Mouse (Mus musculus): ENCODE measurements around the gene Zc3h7a. TPM values are rescaled to one million over a fixed set of nuclear protein-coding genes. Genes with fewer than 3 reads are reported as not detected.

The Zc3h7a gene
- polyA plus RNA-seq, 1 experiment from 2014 or later, result 113 TPM

DNA sequence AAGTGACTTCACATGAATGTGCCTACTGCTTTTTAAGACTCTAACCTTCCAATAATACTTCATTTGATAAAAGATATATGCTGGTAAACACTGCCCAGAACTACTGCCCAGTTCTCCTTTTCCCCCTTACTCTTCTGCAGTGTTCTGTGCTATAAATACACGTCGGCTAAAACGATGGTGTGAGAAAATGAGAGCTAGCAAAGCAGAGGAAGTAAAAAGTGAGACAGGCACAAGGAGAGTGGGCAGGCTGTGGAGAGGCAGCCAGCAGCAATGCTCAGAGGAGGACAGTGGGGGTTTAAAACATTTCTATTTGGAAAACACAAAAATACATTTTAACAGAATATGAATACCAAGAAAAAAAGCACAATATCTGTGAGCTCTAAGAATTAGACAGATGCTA lies 83.7 kb downstream of the Zc3h7a start:
- Histone ChIP-seq H3K9ac (ENCODE audit: low read depth, low read length) (no peak overlapping the region), H3K9me3 (ENCODE audit: control insufficient read depth, low read length) (no peaks in the 10 kb centered on the region), H3K4me2 (replicated peaks; ENCODE audit: low read depth, low read length) (no peak overlapping the region), H3K27ac (ENCODE audit: low read depth, low read length) (no peak overlapping the region), H3K4me3 (ENCODE audit: low read depth, low read length) (no peak overlapping the region), H3K4me1 (replicated peaks; ENCODE audit: control insufficient read depth, insufficient read depth, low read length) (no peaks in the 10 kb centered on the region), H3K36me3 (ENCODE audit: control insufficient read depth, insufficient read depth, low read length) (0 out of 2 replicates have a peak, but pooled peaks cover 6% of the 10 kb centered on the region), H3K27me3 (ENCODE audit: control insufficient read depth, insufficient read depth, low read length) (no peaks in the 10 kb centered on the region)
- ATAC-seq (ENCODE audit: low FRiP score), result no peak
- no peak for DNase-seq (ENCODE audit: low spot score)
- 88% methylated on average over 3 of the region's 3 CpGs for WGBS

GRCm38 (mm10) chr16:11092061-11092460 lies 84.1 kb downstream of the Zc3h7a start:
- no peak for ATAC-seq (ENCODE audit: low FRiP score)
- no peak for DNase-seq (ENCODE audit: low spot score)
- Histone ChIP-seq H3K4me3 (ENCODE audit: low read depth, low read length) (no peak overlapping the region), H3K27me3 (ENCODE audit: control insufficient read depth, insufficient read depth, low read length) (no peaks in the 10 kb centered on the region), H3K4me1 (replicated peaks; ENCODE audit: control insufficient read depth, insufficient read depth, low read length) (no peaks in the 10 kb centered on the region), H3K9me3 (ENCODE audit: control insufficient read depth, low read length) (no peaks in the 10 kb centered on the region), H3K36me3 (ENCODE audit: control insufficient read depth, insufficient read depth, low read length) (0 out of 2 replicates have a peak, but pooled peaks cover 6% of the 10 kb centered on the region), H3K27ac (ENCODE audit: low read depth, low read length) (no peak overlapping the region), H3K9ac (ENCODE audit: low read depth, low read length) (no peak overlapping the region), H3K4me2 (replicated peaks; ENCODE audit: low read depth, low read length) (no peak overlapping the region)
- WGBS, result 75% methylated on average over 4 of the region's 4 CpGs

DNA sequence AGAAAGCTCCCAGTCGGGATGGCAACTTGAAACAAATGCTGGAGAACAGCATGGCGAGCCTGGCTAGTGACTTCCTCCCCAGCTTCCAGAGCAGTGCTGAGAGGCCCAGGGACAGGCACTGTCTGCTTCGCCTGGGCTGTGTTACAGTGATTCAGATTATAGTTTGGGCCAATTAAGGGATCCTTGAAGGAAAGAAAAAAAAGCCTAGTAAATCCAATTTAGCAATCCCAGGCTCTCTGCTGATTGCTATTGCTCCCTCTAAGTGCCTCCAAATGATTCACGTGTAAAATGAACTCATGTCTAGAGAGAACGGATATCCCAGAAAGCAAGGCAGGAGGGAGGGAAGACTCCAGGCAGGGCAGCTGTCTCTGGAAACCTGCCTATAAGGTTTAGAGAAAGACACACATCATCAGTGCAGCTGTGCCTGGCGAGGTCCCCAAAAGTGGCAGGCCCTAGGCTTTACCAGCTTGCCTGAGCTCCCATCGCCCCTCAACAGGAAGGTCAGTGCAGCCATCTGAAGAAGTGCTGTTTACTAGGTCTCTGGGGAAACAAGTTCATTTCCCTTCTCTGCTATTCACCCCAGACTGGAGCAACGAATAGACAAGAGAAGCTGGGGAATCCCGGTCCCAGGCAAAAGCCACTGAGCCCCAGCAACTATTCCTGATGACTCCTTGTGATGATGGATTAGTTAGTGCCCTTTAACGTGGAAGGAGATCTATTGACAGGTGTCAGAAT lies 85.2 kb downstream of the Zc3h7a start:
- 0 out of 2 replicates have a peak, but pooled peaks cover 6% of the 10 kb centered on the region for H3K36me3 ChIP-seq (ENCODE audit: control insufficient read depth, insufficient read depth, low read length)
- no peak overlapping the region for H3K27ac ChIP-seq (ENCODE audit: low read depth, low read length)
- H3K9ac ChIP-seq (ENCODE audit: low read depth, low read length), result no peak overlapping the region
- no peak for ATAC-seq (ENCODE audit: low FRiP score)
- no peak overlapping the region for H3K4me3 ChIP-seq (ENCODE audit: low read depth, low read length)
- DNase-seq (ENCODE audit: low spot score), result no peak
- H3K9me3 ChIP-seq (ENCODE audit: control insufficient read depth, low read length), result no peaks in the 10 kb centered on the region
- no peaks in the 10 kb centered on the region for H3K27me3 ChIP-seq (ENCODE audit: control insufficient read depth, insufficient read depth, low read length)
- no peaks in the 10 kb centered on the region for H3K4me1 ChIP-seq (replicated peaks; ENCODE audit: control insufficient read depth, insufficient read depth, low read length)
- H3K4me2 ChIP-seq (replicated peaks; ENCODE audit: low read depth, low read length), result no peak overlapping the region
- 83% methylated on average over 10 of the region's 10 CpGs for WGBS

DNA sequence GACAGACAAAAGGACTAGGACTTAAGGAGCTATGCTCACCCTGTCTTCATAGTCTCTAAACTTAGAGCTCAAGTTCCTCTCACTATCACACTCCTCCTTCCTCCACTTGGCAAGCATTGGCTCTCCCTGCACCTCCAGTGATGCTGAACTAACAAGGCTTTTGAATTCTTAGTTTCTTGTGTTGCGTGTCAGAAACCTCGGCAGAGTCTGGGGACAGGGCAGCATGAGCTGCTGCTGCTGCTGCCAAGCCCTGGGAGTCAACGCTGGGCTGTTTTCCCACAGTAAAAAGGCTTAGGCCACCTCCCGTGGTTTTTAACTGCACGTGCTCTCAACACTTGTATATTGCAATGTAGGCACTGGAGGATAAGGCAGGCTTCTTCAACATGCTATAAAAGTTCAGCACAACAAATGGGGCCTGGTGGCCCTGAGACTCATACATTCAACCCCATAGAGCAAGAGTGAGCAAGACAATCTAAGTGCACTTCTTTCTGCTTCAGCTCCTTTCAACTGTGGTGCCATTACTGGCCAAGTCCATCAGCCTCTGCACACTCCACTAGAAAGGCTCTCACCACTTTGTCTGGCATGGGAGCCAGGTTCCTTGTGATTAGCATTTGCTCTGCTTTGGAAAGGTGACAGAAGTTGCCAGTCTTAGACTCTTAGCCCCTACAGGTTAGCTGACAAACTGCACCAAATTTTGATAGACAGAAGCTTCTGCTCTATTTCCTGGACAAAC lies 89.2 kb downstream of the Zc3h7a start:
- no peaks in the 10 kb centered on the region for H3K27me3 ChIP-seq (ENCODE audit: control insufficient read depth, insufficient read depth, low read length)
- H3K4me2 ChIP-seq (replicated peaks; ENCODE audit: low read depth, low read length), result no peak overlapping the region
- peaks cover 15% of the 10 kb centered on the region; the same call in 1 of the 2 replicates for H3K36me3 ChIP-seq (ENCODE audit: control insufficient read depth, insufficient read depth, low read length)
- H3K4me3 ChIP-seq (ENCODE audit: low read depth, low read length), result no peak overlapping the region
- WGBS, result 66% methylated on average over 5 of the region's 5 CpGs
- H3K27ac ChIP-seq (ENCODE audit: low read depth, low read length), result no peak overlapping the region
- ATAC-seq (ENCODE audit: low FRiP score), result no peak
- DNase-seq (ENCODE audit: low spot score), result no peak
- H3K9ac ChIP-seq (ENCODE audit: low read depth, low read length), result no peak overlapping the region
- H3K4me1 ChIP-seq (replicated peaks; ENCODE audit: control insufficient read depth, insufficient read depth, low read length), result no peaks in the 10 kb centered on the region
- no peaks in the 10 kb centered on the region for H3K9me3 ChIP-seq (ENCODE audit: control insufficient read depth, low read length)

Other genes starting within 250 kb of the Zc3h7a start
- 96.5 and 113 TPM in 2 replicates for gene Snn, start 115.4 kb downstream of the Zc3h7a start, polyA plus RNA-seq (2014; fragmentation: Nextera tagmentation; extraction: Ambion mirVana)
- gene Litaf, start 110.2 kb downstream of the Zc3h7a start, polyA plus RNA-seq (2014; fragmentation: Nextera tagmentation; extraction: Ambion mirVana), result 71.4 and 71.6 TPM in 2 replicates
- gene Txndc11, start 41.7 kb downstream of the Zc3h7a start, polyA plus RNA-seq (2014; fragmentation: Nextera tagmentation; extraction: Ambion mirVana), result 31.3 and 33.4 TPM in 2 replicates
- gene Rsl1d1, start 26.9 kb upstream of the Zc3h7a start, polyA plus RNA-seq (2014; fragmentation: Nextera tagmentation; extraction: Ambion mirVana), result 245 and 259 TPM in 2 replicates
- gene Gspt1, start 77.9 kb upstream of the Zc3h7a start, polyA plus RNA-seq (2014; fragmentation: Nextera tagmentation; extraction: Ambion mirVana), result 87.4 and 94.3 TPM in 2 replicates
- gene Tnfrsf17, start 137.4 kb upstream of the Zc3h7a start, polyA plus RNA-seq (2014; fragmentation: Nextera tagmentation; extraction: Ambion mirVana), result 0.22 TPM in 1 of 2 replicates, not detected in the other
- gene Snx29, start 146.5 kb upstream of the Zc3h7a start, polyA plus RNA-seq (2014; fragmentation: Nextera tagmentation; extraction: Ambion mirVana), result 10.3 and 15.3 TPM in 2 replicates